Mouse (Mus musculus) neural tube, embryonic 13.5 days (tissue): ENCODE measurements around the gene Capn5. TPM values are rescaled to one million over a fixed set of nuclear protein-coding genes. Genes with fewer than 3 reads are reported as not detected.

Experiments
- ATAC-seq: fragments of 200-750 bp; cut with Nextera tagmentation; 2 replicates; pipeline ENCODE4 v1.8.0; 2017; ENCODE audit warnings: low read depth, mild to moderate bottlenecking, moderate TSS enrichment, moderate library complexity
- H3K27ac ChIP-seq: fragments of 300-500 bp; sonication (generic); replicated peaks from 2 replicates; pipeline ENCODE4 v1.5.1; 2015; ENCODE audit warnings: moderate library complexity, mild to moderate bottlenecking, inconsistent platforms
- H3K27me3 ChIP-seq: fragments of 300-500 bp; sonication (generic); 2 replicates; pipeline ENCODE4 v1.6.1; 2015; ENCODE audit warnings: mild to moderate bottlenecking, inconsistent platforms
- H3K36me3 ChIP-seq: fragments of 300-500 bp; sonication (generic); 2 replicates; pipeline ENCODE4 v1.6.1; 2015; ENCODE audit warnings: mild to moderate bottlenecking, inconsistent platforms
- H3K4me1 ChIP-seq: fragments of 300-500 bp; sonication (generic); replicated peaks from 2 replicates; pipeline ENCODE4 v1.6.1; 2015; ENCODE audit warnings: inconsistent platforms
- H3K4me2 ChIP-seq: fragments of 300-500 bp; sonication (generic); 2 replicates; pipeline ENCODE4 v1.6.1; 2015; ENCODE audit warnings: inconsistent platforms, mild to moderate bottlenecking, moderate library complexity
- H3K4me3 ChIP-seq: fragments of 300-500 bp; sonication (generic); 2 replicates; pipeline ENCODE4 v1.5.1; 2015; ENCODE audit warnings: mild to moderate bottlenecking, inconsistent platforms
- H3K9ac ChIP-seq: fragments of 300-500 bp; sonication (generic); 2 replicates; pipeline ENCODE4 v1.6.1; 2015; ENCODE audit warnings: moderate library complexity, mild to moderate bottlenecking, inconsistent platforms
- H3K9me3 ChIP-seq: fragments of 300-500 bp; sonication (generic); 2 replicates; pipeline ENCODE4 v1.6.1; 2016; ENCODE audit warnings: inconsistent platforms
- WGBS: fragments of 180-500 bp; shearing (Covaris S2); methylation state at CpG from one replicate; pipeline ENCODE4 v1.1.7; 2015; 5-methylcytosine and 5-hydroxymethylcytosine counted together
- polyA plus RNA-seq: library from polyadenylated mRNA; unstranded; fragments of >200 nt; fragmentation: Nextera tagmentation; extraction: Ambion mirVana; gene quantifications from 2 replicates; pipeline ENCODE4 v1.2.1, GENCODE M21; 2015

Capn5 gene
- polyA plus RNA-seq, 1 experiment from 2014 or later, result 20.8 TPM

GRCm38 (mm10) chr7:98173408-98173807 is 4.7 kb downstream of the Capn5 start:
- Histone ChIP-seq H3K4me1 (peaks cover 52% of the 10 kb centered on the region), H3K27ac (no peak overlapping the region), H3K4me2 (no peak overlapping the region), H3K9me3 (no peaks in the 10 kb centered on the region), H3K27me3 (no peaks in the 10 kb centered on the region), H3K4me3 (no peak overlapping the region), H3K9ac (no peak overlapping the region), H3K36me3 (no peaks in the 10 kb centered on the region)
- WGBS, result 49% methylated on average over 4 of the region's 4 CpGs
- no peak for ATAC-seq

- 87% methylated on average over 8 of the region's 8 CpGs for WGBS
- Histone ChIP-seq H3K9me3 (no peaks in the 10 kb centered on the region), H3K9ac (no peak overlapping the region), H3K36me3 (no peaks in the 10 kb centered on the region), H3K4me1 (peaks cover 49% of the 10 kb centered on the region), H3K4me3 (no peak overlapping the region), H3K27me3 (no peaks in the 10 kb centered on the region), H3K27ac (no peak overlapping the region), H3K4me2 (no peak overlapping the region)
- ATAC-seq, result no peak
Measured at GRCm38 (mm10) chr7:98172661-98173060, 5.4 kb downstream of the Capn5 start.

- Histone ChIP-seq H3K27me3 (no peaks in the 10 kb centered on the region), H3K4me1 (peaks cover 36% of the 10 kb centered on the region), H3K9me3 (no peaks in the 10 kb centered on the region), H3K27ac (no peak overlapping the region), H3K4me3 (no peak overlapping the region), H3K4me2 (no peak overlapping the region), H3K9ac (no peak overlapping the region), H3K36me3 (no peaks in the 10 kb centered on the region)
- WGBS, result 76% methylated on average over 6 of the region's 6 CpGs
- peak; percentile 44; the same call in 1 of the 2 replicates for ATAC-seq
Measured at GRCm38 (mm10) chr7:98171141-98172073, 6.7 kb downstream of the Capn5 start.

GRCm38 (mm10) chr7:98164999-98165528 is 13.0 kb downstream of the Capn5 start:
- Histone ChIP-seq H3K27ac (peak overlapping the region; percentile 67), H3K4me3 (no peak overlapping the region), H3K9ac (peak overlapping the region; percentile 50; the same call in 1 of the 2 replicates), H3K27me3 (no peaks in the 10 kb centered on the region), H3K4me2 (no peak overlapping the region), H3K36me3 (peaks cover 7% of the 10 kb centered on the region; the same call in 1 of the 2 replicates), H3K4me1 (peaks cover 24% of the 10 kb centered on the region), H3K9me3 (no peaks in the 10 kb centered on the region)
- WGBS, result 40% methylated on average over 10 of the region's 10 CpGs
- ATAC-seq, result peak; percentile 25; the same call in 1 of the 2 replicates

GRCm38 (mm10) chr7:98164382-98164998 is 13.6 kb downstream of the Capn5 start:
- H3K4me3 ChIP-seq, result no peak overlapping the region
- H3K27ac ChIP-seq, result peak overlapping the region; percentile 67
- H3K9ac ChIP-seq, result no peak overlapping the region; the same call in 1 of the 2 replicates
- no peak overlapping the region for H3K4me2 ChIP-seq
- WGBS, result 72% methylated on average over 9 of the region's 9 CpGs
- H3K4me1 ChIP-seq, result peaks cover 30% of the 10 kb centered on the region
- no peak for ATAC-seq
- no peaks in the 10 kb centered on the region for H3K9me3 ChIP-seq
- no peaks in the 10 kb centered on the region for H3K27me3 ChIP-seq
- H3K36me3 ChIP-seq, result peaks cover 7% of the 10 kb centered on the region; the same call in 1 of the 2 replicates

GRCm38 (mm10) chr7:98163700-98164099 is 14.4 kb downstream of the Capn5 start:
- no peak for ATAC-seq
- Histone ChIP-seq H3K27ac (no peak overlapping the region), H3K4me2 (no peak overlapping the region), H3K4me3 (no peak overlapping the region), H3K36me3 (peaks cover 7% of the 10 kb centered on the region; the same call in 1 of the 2 replicates), H3K9me3 (no peaks in the 10 kb centered on the region), H3K4me1 (peaks cover 37% of the 10 kb centered on the region), H3K27me3 (no peaks in the 10 kb centered on the region), H3K9ac (no peak overlapping the region)
- 62% methylated on average over 3 of the region's 3 CpGs for WGBS

- 80% methylated on average over 6 of the region's 6 CpGs for WGBS
- no peak for ATAC-seq
- H3K36me3 ChIP-seq, result peaks cover 7% of the 10 kb centered on the region; the same call in 1 of the 2 replicates
Measured at GRCm38 (mm10) chr7:98162239-98162638, 15.8 kb downstream of the Capn5 start.

GRCm38 (mm10) chr7:98160041-98160740 is 17.9 kb downstream of the Capn5 start:
- no peaks in the 10 kb centered on the region for H3K9me3 ChIP-seq
- peaks cover 7% of the 10 kb centered on the region; the same call in 1 of the 2 replicates for H3K36me3 ChIP-seq
- H3K4me1 ChIP-seq, result peaks cover 63% of the 10 kb centered on the region
- H3K27ac ChIP-seq, result no peak overlapping the region
- no peak overlapping the region for H3K4me2 ChIP-seq
- ATAC-seq, result no peak
- 57% methylated on average over 8 of the region's 8 CpGs for WGBS
- H3K27me3 ChIP-seq, result no peaks in the 10 kb centered on the region
- no peak overlapping the region for H3K9ac ChIP-seq
- H3K4me3 ChIP-seq, result no peak overlapping the region

More at GRCm38 (mm10) chr7:98162239-98162638, 15.8 kb downstream of the Capn5 start:
- Histone ChIP-seq H3K9me3 (no peaks in the 10 kb centered on the region), H3K4me2 (no peak overlapping the region), H3K4me3 (no peak overlapping the region), H3K27me3 (no peaks in the 10 kb centered on the region), H3K4me1 (peaks cover 52% of the 10 kb centered on the region), H3K27ac (no peak overlapping the region), H3K9ac (no peak overlapping the region)

GRCm38 (mm10) chr7:98158481-98158880 is 19.6 kb downstream of the Capn5 start:
- no peak overlapping the region for H3K4me2 ChIP-seq
- no peak overlapping the region for H3K27ac ChIP-seq
- H3K27me3 ChIP-seq, result no peaks in the 10 kb centered on the region
- no peak overlapping the region for H3K9ac ChIP-seq
- ATAC-seq, result no peak
- peaks cover 7% of the 10 kb centered on the region; the same call in 1 of the 2 replicates for H3K36me3 ChIP-seq
- H3K4me1 ChIP-seq, result peaks cover 53% of the 10 kb centered on the region
- H3K4me3 ChIP-seq, result no peak overlapping the region
- H3K9me3 ChIP-seq, result no peaks in the 10 kb centered on the region
- WGBS, result 53% methylated on average over 8 of the region's 8 CpGs

- ATAC-seq, result no peak
- WGBS, result 47% methylated on average over 5 of the region's 5 CpGs
- H3K4me1 ChIP-seq, result peaks cover 57% of the 10 kb centered on the region
- no peak overlapping the region for H3K4me2 ChIP-seq
- peak overlapping the region; percentile 38; the same call in 1 of the 2 replicates for H3K9ac ChIP-seq
- H3K27ac ChIP-seq, result no peak overlapping the region
- no peaks in the 10 kb centered on the region for H3K9me3 ChIP-seq
- peaks cover 7% of the 10 kb centered on the region; the same call in 1 of the 2 replicates for H3K36me3 ChIP-seq
- H3K4me3 ChIP-seq, result no peak overlapping the region
- H3K27me3 ChIP-seq, result no peaks in the 10 kb centered on the region
Measured at GRCm38 (mm10) chr7:98157636-98158332, 20.3 kb downstream of the Capn5 start.

- no peak overlapping the region for H3K9ac ChIP-seq
- peak; percentile 24 for ATAC-seq
- H3K27me3 ChIP-seq, result no peaks in the 10 kb centered on the region
- 0 out of 2 replicates have a peak, but pooled peaks cover under 1% of the 10 kb centered on the region for H3K36me3 ChIP-seq
- no peaks in the 10 kb centered on the region for H3K9me3 ChIP-seq
- WGBS, result 49% methylated on average over 3 of the region's 3 CpGs
- no peak overlapping the region for H3K27ac ChIP-seq
- H3K4me3 ChIP-seq, result no peak overlapping the region
- H3K4me1 ChIP-seq, result peaks cover 72% of the 10 kb centered on the region
- no peak overlapping the region for H3K4me2 ChIP-seq
Measured at GRCm38 (mm10) chr7:98156280-98156665, 21.8 kb downstream of the Capn5 start.
